Mouse (Mus musculus): ENCODE results near the gene Hmgb2.

Gene Hmgb2

DNA sequence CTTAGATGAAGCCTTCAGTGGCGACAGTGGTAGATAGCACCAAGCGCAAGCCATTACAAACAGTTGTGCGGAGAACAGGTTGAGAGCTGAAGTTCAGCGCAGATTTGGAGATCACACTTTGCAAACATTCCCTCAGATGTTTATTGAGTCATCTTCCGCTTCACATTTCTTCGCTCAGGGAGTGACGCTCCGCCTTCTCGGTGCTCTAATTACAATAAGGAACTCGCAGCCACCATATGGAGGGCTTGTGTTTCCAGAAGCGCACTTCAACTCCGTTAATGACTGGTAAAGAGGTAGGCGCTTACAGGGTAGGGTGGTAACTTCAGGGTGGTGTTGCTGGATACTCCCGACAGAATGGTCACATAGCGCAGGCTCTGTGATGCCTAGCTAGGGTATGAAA, 52.0 kb downstream of the Hmgb2 start:
- no peak for DNase-seq

DNA sequence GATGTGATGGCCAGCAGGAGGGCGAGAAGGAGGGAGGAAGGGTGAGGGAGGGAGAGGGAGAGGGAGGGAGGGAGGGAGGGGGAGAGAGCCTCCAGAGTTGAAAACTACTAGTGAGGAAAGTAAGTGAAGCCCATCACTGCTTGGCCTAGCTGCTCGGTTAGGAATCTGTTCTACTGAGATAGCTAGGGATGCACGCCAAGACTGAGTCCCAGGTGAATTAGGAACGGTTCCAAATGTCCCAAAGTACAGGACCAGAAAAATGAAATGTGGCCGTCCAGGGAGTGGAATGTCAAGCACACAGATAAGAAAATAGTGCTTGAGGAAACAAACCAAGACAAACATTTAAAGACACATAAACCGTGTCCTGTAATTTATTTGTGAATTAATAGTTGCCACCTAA, 53.3 kb downstream of the Hmgb2 start:
- DNase-seq: no peak
